Mouse (Mus musculus): Measurements from ENCODE around the gene Gm10282.

GRCm38 (mm10) chr8:72263451-72263850, 41.6 kb downstream of the Gm10282 start:
- TF ChIP-seq CTCF (conservative IDR thresholded peaks at IDR 0.05; ENCODE audit: low read length): no peak
- no peak for TF ChIP-seq NANOG (IDR thresholded peaks at IDR 0.05; ENCODE audit: borderline replicate concordance, low read length)

All from E14TG2a.4 (cell line).